9 mouse cellular contexts compared by ENCODE assay signal in genomic region chr14:25707691-25708181, GRCm38 (mm10). TPM values are rescaled to one million over a fixed set of nuclear protein-coding genes. Genes with fewer than 3 reads are reported as not detected.
DNase-seq lines count a peak whose midpoint lies in the region; ATAC-seq and TF ChIP-seq lines count a peak whose summit lies in the region.
"Had no signal": no experiment of that assay in that cellular context is flagged by ENCODE, and none has a peak within 500 bp of the region (broad histone marks: within the 10 kb centered on the region; RNA-seq: fewer than 3 reads in every experiment).

No protein-coding gene starts in this region.

- H3K27me3 ChIP-seq in kidney, adult 2 months (replicated peaks; ENCODE audit: control insufficient read depth, insufficient read depth, low read length) = no peaks in the 10 kb centered on the region
- no peaks in the 10 kb centered on the region for H3K27me3 ChIP-seq in hindbrain, embryonic 14.5 days (ENCODE audit: control insufficient read depth, insufficient read depth, low read length)
- H3K27me3 ChIP-seq in neural tube, embryonic 15.5 days (replicated peaks) = no peaks in the 10 kb centered on the region
- H3K27me3 ChIP-seq: neural tube, embryonic 13.5 days had no signal

- DNase-seq in kidney, adult 2 months = peak; percentile 65
- no peak for DNase-seq in kidney, adult 11 months
- DNase-seq in ZHBTc4 (ENCODE audit: low read depth, low spot score) = peak; percentile 50
- peak; percentile 65 for DNase-seq in hindbrain, embryonic 14.5 days (ENCODE audit: low spot score)
- peak; percentile 53 for DNase-seq in left cerebral cortex, postnatal 4 days
- DNase-seq in right cerebral cortex, adult 18-20 months = peak; percentile 53

- no peak overlapping the region for H3K4me2 ChIP-seq in hindbrain, embryonic 14.5 days (replicated peaks)
- H3K4me2 ChIP-seq in neural tube, embryonic 15.5 days = no peak overlapping the region
- H3K4me2 ChIP-seq: neural tube, embryonic 13.5 days had no signal

- peak; percentile 42; the same call in 1 of the 2 replicates for ATAC-seq in frontal cortex, adult (ENCODE audit: low TSS enrichment)
- ATAC-seq in hindbrain, embryonic 14.5 days (ENCODE audit: low FRiP score) = no peak
- ATAC-seq in neural tube, embryonic 15.5 days (ENCODE audit: low FRiP score) = no peak

- no peak overlapping the region for H3K9ac ChIP-seq in hindbrain, embryonic 14.5 days
- no peak overlapping the region for H3K9ac ChIP-seq in neural tube, embryonic 15.5 days (replicated peaks)
- H3K9ac ChIP-seq: neural tube, embryonic 13.5 days had no signal

- intact Hi-C loops in left cerebral cortex, postnatal 4 days (cut with DNase I) = no loop called here

- 49% methylated on average over 5 of the region's 5 CpGs for WGBS in kidney, adult 2 months
- 56% methylated on average over 5 of the region's 5 CpGs for WGBS in hindbrain, embryonic 14.5 days
- 83% methylated on average over 5 of the region's 5 CpGs for WGBS in neural tube, embryonic 15.5 days

- peak overlapping the region; percentile 43; the same call in 1 of the 2 replicates for H3K27ac ChIP-seq in kidney, adult 2 months (ENCODE audit: insufficient read depth, low read depth, low read length)
- H3K27ac ChIP-seq in hindbrain, embryonic 14.5 days = no peak overlapping the region
- H3K27ac ChIP-seq in neural tube, embryonic 15.5 days (replicated peaks) = no peak overlapping the region
- H3K27ac ChIP-seq: neural tube, embryonic 13.5 days had no signal

- no peak overlapping the region for H3K4me3 ChIP-seq in kidney, adult 2 months (ENCODE audit: insufficient read depth, low read depth, low read length)
- no peak overlapping the region for H3K4me3 ChIP-seq in hindbrain, embryonic 14.5 days (replicated peaks; ENCODE audit: low read length)
- no peak overlapping the region for H3K4me3 ChIP-seq in neural tube, embryonic 15.5 days (replicated peaks)
- H3K4me3 ChIP-seq: neural tube, embryonic 13.5 days had no signal

- H3K36me3 ChIP-seq in kidney, adult 2 months (ENCODE audit: control insufficient read depth, insufficient read depth, low read length) = no peaks in the 10 kb centered on the region
- H3K36me3 ChIP-seq in hindbrain, embryonic 14.5 days (replicated peaks; ENCODE audit: control insufficient read depth, insufficient read depth) = no peaks in the 10 kb centered on the region
- H3K36me3 ChIP-seq in neural tube, embryonic 15.5 days = no peaks in the 10 kb centered on the region
- H3K36me3 ChIP-seq: neural tube, embryonic 13.5 days had no signal

- TF ChIP-seq CTCF in kidney, adult 2 months (conservative IDR thresholded peaks at IDR 0.05; ENCODE audit: insufficient read depth, insufficient read length, low read depth, low read length) = peak; percentile 75

- H3K9me3 ChIP-seq in hindbrain, embryonic 14.5 days (ENCODE audit: control insufficient read depth, low read length) = no peaks in the 10 kb centered on the region
- H3K9me3 ChIP-seq in neural tube, embryonic 15.5 days (replicated peaks) = no peaks in the 10 kb centered on the region
- H3K9me3 ChIP-seq: neural tube, embryonic 13.5 days had no signal

- no peaks in the 10 kb centered on the region for H3K4me1 ChIP-seq in kidney, adult 2 months (ENCODE audit: control insufficient read depth, insufficient read depth, low read length)
- H3K4me1 ChIP-seq in hindbrain, embryonic 14.5 days (replicated peaks; ENCODE audit: control insufficient read depth, insufficient read depth, low read length) = no peaks in the 10 kb centered on the region; the same call in 1 of the 2 replicates
- H3K4me1 ChIP-seq in neural tube, embryonic 15.5 days = peaks cover 12% of the 10 kb centered on the region; the same call in 1 of the 2 replicates

- no peak for TF ChIP-seq POLR2A in kidney, adult 2 months (IDR thresholded peaks at IDR 0.05; ENCODE audit: low read depth, low read length)

RNA-seq across cellular contexts. Expression of gene Ppif, which starts 13.8 kb away (rescaled TPM):
- 164 and 168 TPM in 2 replicates for polyA plus RNA-seq in kidney, adult 2 months (2012; rRNA removed)
- 29.5 and 31.8 TPM in 2 replicates for polyA plus RNA-seq in hindbrain, embryonic 14.5 days (2014; fragmentation: Nextera tagmentation; extraction: Ambion mirVana)
- 10 to 100 TPM; 19.9 to 20.8 TPM for total RNA-seq in left cerebral cortex, postnatal 4 days (2021)
- polyA plus RNA-seq in neural tube, embryonic 15.5 days (2015; fragmentation: Nextera tagmentation; extraction: Ambion mirVana) = 38.0 and 42.9 TPM in 2 replicates
